Mouse (Mus musculus) liver, postnatal 0 days (tissue): ENCODE data around the gene Kyat1.

ENCODE experiments used
- CTCF ChIP-seq: sonication (generic); IDR thresholded peaks from 2 replicates; pipeline ENCODE4 v1.5.1; 2016; ENCODE audit warnings: antibody characterized with exemption, low read depth
- EP300 ChIP-seq: IDR thresholded peaks from 2 replicates; pipeline ENCODE4 v1.6.1; 2016; ENCODE audit warnings: antibody characterized with exemption, low read depth, mild to moderate bottlenecking

DNA sequence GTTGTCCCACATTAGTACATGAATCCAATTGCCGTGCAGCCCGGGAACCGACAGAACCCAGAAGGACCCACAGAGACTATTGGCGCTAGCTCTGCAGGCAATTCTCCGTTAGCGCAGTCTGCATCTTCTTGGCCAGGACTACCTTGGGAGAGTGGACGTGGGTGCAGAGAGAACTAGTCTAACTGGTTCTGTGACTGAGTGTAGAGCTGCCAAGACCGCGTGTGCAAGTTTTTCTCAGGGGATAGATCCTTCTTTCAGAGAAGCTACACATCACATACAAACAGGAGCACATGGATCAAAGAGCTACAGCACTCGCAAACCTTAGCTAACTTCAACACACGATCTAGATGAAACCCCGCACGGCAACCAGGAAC, 405 bp downstream of the Kyat1 start:
- TF ChIP-seq CTCF (no peak), EP300 (no peak)
